Mouse (Mus musculus): ENCODE measurements around the gene Sema4c.

Gene Sema4c

DNA sequence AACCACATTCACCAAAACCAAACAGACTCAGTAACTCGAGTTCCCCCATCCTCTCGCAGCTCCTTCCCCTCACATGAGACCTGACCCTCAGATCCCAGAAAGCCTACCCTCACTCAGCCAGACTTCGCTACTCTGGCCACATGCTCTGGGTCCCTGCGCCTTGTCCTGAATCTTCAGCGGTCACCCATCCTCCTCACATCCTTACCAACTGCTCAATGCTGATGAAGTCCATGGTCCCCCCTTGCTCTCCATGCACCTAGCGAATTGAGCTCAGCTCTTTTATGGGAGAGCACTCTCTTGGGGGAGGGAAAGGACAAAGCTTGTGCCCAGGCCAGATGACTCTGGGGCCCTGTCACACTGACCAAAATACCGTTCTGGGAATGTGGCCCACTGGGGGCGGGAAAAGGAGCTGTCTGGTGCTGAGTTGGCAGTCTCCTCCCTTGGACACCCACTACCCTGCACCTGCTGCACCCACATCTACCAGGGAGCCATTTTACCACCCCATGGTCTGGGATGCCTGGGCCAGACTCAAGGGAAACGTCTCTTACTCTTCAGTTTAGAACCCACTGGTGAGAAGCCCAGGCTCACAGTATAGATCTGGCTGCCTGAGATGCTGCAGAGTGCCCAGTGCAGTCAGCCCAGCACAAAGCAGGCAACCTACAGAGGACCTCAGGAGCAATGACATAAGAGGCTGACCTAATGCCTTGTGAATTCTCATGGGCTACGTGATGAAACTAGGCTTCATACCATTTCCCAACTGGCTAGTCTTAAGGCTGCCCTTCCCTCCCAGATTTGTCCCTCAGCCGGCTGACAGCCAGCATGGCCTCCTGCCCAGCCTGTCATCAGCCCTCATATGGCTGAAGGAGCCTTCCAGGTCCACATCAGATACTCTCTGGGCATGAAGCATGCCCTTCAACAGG lies 22.4 kb downstream of the Sema4c start:
- no peak for DNase-seq (ENCODE audit: low spot score in 2 of 2)

DNA sequence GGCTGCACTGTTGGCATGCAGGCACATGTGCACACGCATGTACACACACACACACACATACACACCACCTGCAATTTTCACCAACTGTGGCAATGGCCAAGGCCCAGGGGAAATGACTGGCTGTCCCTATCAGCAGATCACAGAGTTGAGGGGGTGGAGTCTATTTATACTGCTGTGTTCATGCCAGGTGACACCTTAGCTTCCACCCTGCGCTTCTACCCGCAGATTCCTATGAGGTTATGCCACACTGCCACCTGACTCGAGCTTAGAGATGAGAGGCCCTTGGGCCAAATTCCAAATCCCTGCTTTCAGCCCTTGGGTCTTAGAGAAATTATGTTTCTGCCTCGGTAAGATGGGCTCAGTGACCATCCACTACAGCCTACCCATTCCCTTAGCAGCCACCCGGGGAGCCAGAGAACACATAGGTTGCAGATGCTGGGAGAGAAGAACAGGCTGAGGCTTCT lies 23.5 kb downstream of the Sema4c start:
- DNase-seq (ENCODE audit: low spot score in 2 of 2) = no peak

DNA sequence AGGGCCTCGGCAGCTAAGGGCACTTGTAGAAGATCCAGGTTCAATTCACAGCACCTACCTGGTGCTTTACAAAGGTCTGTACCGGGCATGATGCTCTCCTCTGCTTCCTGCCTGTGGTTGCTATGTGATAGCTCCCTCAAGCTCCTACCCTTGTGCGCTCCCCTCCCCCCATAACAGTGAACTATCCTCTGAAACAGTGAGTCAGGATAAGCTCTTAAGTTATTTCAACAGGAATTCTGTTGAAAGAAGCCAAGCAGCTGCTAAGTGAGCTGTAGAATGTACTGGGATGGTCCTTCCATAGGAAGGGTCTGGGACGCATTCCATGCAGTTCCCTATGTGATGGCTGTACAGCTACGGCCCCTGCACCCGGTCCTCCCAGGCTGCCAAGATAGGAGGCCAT lies 24.6 kb downstream of the Sema4c start:
- DNase-seq (ENCODE audit: low spot score in 2 of 2) = no peak

DNA sequence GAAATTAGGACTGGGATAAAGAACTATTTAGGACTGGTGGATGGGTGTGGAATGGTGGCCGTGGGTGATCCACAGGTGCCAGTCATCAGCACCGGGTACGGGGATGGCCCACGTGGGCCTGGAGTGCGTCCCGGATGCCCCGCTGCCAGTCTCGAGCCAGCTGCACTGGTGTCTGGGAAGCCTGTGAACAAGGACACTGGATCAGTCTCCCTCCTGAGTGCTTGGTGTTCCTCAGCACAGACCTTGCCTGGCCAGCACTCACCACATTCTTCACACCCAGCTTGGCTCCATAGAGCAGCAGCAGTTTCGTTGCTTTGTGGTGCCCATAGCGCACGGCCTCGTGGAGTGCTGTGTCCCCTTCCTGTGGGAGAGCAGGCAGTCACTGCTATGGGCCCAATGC lies 26.7 kb downstream of the Sema4c start:
- DNase-seq (ENCODE audit: low spot score in 2 of 2) = no peak

DNA sequence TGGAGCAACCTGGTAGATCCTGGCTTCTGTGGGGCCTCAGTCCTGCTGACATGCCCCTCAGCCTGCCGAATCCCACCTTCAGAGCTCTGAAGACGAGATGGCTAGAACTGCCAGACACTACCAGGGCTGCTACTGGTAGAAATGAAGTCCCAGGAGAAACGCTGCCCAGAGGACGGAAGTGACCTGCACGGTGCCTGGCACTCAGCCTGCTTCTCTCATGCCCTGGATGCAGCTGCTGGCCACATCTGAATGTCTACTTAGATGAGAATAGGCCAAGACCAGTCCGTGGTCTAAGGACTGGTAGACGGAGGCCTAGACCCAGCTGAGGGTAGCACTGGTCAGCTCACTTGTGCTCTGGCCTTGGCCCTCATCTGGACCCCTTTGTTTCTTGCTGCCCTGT lies 27.2 kb downstream of the Sema4c start:
- no peak for DNase-seq (ENCODE audit: low spot score in 2 of 2)

DNA sequence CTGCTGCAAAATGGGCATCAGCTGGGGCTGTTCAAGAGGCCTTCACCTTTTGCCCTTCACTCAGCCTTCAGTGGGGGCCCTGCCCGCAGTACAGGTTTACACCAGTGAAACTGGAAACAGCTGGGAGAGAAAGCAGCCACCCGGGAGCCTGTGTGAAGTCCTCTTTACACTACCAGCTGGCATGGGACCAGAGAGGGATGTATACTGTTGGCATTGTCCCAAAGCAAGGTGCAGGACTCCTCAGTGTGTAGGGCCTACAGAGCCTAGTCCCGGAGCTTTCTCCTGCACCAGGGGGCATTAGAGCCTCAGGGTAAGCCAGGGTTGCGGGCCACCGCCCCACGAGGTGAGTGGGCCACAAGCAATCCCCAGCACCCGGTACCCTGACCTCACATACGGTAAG lies 27.7 kb downstream of the Sema4c start:
- no peak for DNase-seq (ENCODE audit: low spot score in 2 of 2)

DNA sequence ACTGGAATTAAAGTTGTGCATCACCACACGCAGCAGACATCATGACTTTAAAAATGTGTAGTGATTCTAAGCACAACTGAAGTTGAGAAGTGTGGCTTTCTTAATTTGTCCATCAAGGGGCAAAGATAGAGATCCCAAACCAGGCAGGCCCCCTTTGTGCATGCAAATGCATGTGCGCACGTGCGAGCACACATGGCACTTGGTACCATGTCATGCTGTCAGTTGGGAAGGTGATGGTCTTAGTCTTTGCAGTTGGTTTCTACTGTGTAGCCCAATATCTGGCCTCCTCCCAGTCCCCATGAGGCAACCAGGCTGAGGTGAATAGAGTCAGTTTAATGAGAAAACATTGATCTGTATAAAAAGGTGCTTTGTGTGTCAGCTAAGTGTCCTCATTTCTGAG lies 28.3 kb downstream of the Sema4c start:
- no peak for DNase-seq (ENCODE audit: low spot score in 2 of 2)

DNA sequence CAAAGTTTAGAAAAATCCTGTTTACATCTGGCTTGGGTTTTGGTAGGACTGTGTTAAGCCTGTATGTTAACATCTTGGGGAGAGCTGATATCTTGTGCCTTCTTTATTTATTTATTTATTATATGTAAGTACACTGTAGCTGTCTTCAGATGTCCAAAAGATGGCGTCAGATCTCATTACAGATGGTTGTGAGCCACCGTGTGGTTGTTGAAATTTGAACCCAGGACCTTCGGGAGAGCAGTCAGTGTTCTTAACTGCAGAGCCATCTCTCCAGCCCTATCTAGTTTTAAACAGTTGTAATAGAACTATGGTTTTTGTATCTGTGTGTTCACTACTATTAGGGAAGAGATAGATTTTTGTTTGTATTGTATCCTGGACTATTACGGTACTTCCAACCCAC lies 28.9 kb downstream of the Sema4c start:
- no peak for DNase-seq (ENCODE audit: low spot score in 2 of 2)

DNA sequence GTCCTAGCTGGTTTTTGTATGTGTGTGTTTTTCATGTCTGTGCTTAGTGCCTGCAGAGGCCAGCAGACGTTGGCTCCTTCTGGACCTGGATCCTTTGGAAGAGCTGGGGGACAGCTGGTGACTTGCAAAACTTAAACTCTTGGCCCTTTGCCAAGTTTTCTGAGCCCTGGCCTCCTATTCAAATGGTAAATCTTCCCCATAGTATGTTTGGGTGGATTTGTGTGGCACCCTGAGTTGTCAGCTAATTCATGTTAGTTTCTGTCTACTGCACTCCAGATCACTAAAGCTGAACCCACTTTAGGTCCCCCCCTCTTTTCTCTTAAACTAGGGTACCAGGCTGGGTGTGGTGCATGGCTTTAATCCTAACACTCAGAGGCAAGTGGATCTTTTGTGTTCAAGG lies 29.8 kb downstream of the Sema4c start:
- DNase-seq (ENCODE audit: low spot score in 2 of 2) = no peak

DNA sequence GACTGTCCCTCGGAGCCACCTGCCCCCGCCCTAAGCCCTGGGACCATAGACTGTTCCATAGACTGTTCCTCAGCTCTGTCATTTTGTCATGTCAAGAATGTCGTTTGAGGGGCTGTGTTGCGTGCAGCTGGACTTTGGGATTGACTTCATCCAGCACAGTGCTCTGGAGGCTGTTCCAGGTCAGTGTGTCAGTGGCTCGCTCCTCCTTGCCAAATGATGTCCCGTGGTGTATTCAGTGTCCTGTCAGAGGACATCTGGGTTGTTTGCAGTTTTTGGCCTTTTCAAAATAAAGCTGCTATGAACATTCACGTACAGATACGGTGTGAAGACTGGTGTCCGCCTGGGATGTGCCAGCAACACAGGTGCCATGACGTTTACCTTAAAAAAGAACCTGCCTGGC lies 31.2 kb downstream of the Sema4c start:
- DNase-seq (ENCODE audit: low spot score in 2 of 2) = no peak

DNA sequence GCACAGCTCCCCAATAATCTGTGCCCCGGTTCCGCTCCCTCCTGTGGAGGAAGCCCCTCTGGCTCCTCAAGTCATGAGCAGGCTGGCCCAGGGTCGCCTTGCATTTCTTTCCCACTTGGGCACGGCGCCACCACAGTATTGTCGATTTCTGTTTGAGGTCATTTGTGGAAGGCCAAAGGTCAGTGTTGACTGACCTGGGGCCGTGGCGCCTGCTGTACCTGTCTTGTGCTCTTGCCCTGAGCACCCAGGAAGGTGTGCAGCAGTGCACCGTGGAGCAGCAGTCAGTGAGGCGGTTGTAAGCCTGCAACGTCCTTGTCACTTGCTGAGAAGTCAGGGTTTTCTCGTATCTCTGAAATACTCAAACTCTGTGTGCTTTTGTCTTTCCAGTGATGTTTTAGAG lies 32.4 kb downstream of the Sema4c start:
- no peak for DNase-seq (ENCODE audit: low spot score in 2 of 2)

DNA sequence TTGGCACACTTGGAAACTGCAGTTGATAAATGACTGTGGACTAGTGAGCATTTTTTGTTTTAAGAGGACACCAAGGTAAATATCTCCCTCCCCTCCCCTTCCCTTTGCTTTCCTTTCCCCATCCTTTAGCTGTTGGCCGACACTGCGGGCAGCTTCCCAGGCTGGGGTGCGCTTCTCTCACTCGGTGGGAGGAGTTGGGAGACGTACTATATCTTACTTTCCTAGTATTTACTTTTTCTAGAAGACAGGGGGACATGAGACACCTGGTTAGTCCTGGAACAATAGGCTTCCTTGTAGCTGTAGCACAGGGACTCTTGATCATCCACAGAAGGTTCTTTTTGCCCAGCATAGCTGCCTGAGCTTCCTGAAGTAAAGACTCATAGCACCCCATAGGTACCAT lies 34.1 kb downstream of the Sema4c start:
- no peak for DNase-seq (ENCODE audit: low spot score in 2 of 2)

DNA sequence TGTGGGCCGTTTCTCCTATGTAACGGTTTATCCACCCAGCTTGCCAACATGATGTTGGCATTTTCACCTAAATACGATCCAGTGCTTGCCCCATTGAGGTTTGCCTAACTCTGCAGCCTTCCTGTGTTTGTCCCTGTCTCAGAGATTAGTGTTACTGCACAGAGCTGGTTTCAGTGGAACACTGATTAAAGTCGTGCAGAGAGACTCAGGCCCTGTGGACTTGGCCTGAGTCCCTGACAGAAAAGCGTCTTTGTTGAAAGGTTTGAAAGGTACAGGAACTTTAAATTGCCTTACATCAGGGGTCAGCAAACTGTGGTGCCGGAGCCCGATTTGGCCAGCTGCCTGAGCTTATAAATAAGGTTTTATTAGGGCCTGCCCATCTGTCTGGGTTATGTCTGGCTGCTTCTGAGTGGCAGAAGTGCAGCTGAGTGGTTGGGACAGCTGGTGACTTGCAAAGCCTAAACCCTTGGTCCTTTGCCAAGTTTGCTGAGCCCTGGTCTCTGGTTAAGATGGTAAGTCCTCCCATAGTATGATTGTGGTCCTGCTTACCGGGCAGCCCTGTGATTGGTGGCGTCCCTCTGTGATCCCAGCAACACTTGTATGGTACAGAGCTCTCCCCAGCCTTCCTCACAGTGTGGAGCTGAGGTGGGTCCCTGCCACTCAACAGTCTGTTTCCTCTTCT lies 34.7 kb downstream of the Sema4c start:
- no peak for DNase-seq (ENCODE audit: low spot score in 2 of 2)

DNA sequence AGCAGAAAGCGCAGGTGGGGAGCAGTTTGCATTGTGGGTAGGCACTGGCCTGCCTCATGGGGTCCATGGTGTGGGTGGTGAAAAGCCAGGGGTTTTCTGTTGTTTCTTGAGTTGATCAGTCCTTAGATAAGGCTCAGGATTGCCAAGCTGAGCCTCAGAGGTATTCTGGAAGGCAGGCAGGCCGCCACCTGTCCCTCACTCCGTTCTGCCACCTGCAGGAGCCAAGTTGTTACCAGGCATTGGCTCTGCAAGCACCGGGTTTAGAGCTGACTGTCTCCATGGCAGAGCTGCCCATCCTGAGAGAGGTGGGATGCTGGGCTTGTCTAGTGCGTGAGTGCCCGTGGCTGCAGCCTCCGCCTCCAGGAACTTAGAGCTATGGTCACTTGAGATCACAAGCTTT lies 35.9 kb downstream of the Sema4c start:
- no peak for DNase-seq (ENCODE audit: low spot score in 2 of 2)

DNA sequence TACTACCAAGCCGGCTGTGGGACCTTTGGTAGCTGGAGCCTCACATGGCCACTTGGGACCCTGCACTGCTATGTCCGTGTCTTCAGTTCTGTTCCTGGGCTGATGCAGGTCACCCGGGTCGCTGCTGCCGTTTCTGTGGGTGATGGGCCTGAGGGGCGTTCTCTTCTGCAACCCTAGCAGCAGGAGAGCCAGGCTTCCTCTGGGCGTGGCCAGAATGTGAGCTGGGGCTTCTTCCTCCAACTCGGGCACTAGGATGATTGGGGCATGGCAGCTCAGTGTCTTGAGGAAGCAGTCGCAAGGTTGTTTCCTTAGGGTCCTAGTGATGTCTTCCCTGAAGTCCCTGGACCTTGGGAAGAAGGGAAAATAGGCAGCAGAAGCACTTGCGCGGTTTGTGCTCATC lies 38.5 kb downstream of the Sema4c start:
- DNase-seq (ENCODE audit: low spot score in 2 of 2) = no peak

DNA sequence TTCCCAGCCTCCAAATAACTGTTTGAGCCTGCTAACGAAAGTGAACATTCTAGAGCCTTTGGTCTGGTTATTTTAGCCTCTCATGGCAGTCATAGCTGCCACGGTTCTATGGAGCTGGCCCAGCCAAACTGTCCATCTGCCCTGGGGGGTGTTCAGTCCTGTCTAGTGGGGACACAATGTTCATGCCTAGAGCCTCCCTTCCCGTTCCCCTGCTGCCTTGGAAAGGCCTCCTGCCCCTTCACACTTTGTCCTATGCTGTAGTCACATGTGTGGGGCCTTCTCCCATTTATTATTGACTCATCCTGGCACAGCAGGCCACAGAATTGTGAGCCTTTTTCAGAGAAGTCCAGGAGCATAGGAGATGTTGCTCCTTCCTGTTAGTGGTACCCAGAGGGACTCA lies 39.9 kb downstream of the Sema4c start:
- no peak for DNase-seq (ENCODE audit: low spot score in 2 of 2)

DNA sequence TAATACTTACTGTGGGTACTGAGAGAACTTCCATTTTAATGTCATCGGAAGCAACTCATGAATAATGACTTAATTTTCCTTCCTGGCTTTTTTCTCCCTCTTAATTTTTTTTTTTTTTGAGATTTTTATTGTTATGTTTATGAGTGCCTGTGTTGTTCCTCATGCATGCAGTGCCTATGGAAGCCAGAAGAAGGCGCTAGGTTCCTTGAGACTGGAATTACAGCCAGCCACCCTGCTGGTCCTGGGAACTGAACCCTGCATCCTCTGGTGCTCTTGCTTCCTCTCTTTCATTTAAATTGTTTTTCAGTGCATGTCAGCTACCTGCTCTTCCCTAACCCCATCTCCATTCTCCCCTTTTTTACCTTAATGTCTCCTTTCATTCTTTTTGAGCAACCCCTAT lies 44.4 kb downstream of the Sema4c start:
- no peak for DNase-seq (ENCODE audit: low spot score in 2 of 2)

DNA sequence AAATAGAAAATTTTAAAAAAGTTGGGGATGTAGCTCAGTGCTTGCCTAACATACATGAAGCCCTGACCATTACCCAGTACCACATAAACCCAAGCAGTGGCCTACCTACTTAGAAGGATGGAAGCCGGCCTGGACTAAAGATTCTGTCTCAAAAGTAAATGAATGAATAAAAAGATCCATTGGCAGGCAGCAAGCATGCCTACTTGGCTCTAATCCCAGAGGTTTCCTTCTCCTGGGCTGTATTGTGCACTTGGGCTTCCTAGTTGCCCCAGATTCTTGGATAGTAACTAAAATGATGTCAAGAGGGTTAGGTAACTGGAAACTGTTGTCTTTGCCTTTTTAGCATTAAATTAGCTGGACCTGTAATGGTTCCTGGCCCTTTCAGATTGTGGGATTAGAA lies 44.8 kb downstream of the Sema4c start:
- DNase-seq (ENCODE audit: low spot score in 2 of 2) = no peak

DNA sequence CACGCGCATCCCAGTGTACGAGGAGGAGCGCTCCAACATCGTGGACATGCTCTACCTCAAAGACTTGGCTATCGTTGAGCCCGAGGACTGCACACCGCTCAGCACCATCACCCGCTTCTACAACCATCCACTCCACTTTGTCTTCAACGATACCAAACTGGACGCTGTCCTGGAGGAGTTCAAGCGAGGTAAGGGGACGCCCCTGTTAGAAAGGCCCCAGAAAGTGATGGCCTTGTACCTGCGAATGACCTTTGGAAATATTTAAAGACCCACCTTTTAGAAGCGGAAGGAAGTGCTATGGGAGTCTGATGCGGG lies 45.2 kb downstream of the Sema4c start:
- no peak for DNase-seq (ENCODE audit: low spot score in 2 of 2)

DNA sequence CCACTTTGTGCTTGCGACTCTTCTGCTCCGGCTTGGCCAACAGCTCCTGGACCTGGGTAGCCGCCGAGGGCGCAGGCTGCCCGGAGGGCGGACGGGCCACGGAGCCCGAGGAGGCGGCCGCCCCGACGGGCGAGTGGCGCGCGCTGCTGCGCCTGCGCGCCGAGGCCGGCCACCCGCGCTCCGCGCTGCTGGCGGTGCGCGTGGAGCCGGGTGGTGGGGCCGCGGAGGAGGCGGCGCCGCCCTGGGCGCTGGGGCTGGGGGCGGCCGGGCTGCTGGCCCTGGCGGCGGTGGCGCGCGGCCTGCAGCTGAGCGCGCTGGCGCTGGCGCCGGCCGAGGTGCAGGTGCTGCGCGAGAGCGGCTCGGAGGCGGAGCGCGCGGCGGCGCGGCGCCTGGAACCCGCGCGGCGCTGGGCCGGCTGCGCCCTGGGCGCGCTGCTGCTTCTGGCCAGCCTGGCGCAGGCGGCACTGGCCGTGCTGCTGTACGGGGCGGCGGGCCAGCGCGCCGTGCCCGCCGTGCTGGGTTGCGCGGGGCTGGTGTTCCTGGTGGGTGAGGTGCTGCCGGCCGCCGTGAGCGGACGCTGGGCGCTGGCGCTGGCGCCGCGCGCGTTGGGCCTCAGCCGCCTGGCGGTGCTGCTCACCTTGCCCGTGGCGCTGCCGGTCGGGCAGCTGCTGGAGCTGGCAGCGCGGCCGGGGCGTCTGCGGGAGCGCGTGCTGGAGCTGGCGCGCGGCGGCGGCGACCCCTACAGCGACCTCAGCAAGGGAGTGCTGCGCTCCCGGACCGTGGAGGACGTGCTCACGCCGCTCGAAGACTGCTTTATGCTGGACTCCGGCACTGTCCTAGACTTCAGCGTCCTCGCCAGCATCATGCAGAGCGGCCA lies 45.8 kb downstream of the Sema4c start:
- peak; percentile 27 to 51 for DNase-seq (ENCODE audit: low spot score in 2 of 2)

DNA sequence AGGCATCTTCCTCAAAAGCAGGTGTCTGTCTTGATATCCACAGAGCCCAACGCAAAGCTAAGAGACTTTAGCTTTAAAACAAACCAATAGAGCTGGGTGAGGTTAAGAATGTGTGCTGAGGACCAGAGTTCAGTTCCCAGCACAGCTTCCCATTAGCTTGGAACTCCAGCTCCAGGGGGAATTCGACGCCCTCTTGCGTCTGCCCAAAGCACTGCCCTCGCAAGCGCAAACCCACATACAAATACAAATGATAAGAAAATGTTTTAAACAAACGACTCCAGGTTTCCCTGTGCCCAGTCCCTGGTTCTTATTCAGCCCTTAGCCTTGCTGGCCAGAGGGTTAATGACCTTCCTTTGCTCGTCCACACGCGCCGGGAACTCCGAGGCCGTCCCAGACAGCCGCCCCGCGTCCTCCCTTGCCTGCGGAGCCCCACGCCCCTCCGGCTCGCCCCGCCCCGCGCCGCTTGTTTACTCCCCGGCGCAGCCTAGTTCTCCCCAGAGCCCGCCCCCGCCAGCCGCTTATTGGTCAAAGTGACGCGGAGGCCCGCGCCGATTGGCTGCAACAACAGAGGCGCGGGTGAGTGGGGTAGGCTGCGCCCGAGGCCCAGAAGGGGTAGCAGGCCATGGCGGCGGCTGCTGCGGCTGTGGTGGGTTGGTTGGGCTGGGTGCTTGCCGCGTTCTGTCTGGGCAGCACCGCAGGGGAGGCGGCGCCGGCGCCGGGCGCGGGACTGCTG lies 46.7 kb downstream of the Sema4c start, which contains the start of gene Cnnm3:
TSS of gene Cnnm3 (plus strand) at position 579 of the 733 bp plus-strand sequence.
- peak; percentile 100 for DNase-seq (ENCODE audit: low spot score in 2 of 2)

DNA sequence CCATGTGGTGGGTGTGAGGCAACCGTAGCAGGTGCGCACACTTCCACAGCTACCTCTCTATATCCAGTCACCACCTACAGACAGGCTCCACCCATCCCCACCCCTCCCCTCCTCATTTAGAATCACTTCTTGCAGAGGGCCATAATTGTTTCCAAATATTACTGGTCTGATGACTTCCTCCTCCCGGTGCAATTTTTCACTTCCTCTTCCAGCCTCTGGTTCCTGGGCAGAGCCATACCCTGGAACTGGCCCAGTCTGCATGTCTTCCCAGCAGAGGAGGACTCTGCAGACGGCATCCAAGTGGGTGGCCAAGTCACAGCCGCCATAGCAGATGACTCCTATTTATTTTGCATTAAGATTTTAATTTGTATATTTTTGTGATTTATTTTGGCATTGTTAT lies 49.9 kb downstream of the Sema4c start:
- no peak for DNase-seq (ENCODE audit: low spot score in 2 of 2)

Data from thymus, postnatal 10 days (tissue).